Mouse (Mus musculus) kidney, adult 10 weeks (tissue): ENCODE results near the gene Ireb2. TPM values are rescaled to one million over a fixed set of nuclear protein-coding genes. Genes with fewer than 3 reads are reported as not detected.

Experiments
- polyA plus RNA-seq: library from polyadenylated mRNA; stranded (reverse); fragments of 350-450 nt; fragmentation: Illumina TruSeq; extraction: RNeasy Lipid Tissue Mini Kit (QIAGEN cat#74804); gene quantifications from one replicate; pipeline ENCODE4 v1.2.3, GENCODE M21; 2014; ENCODE audit warnings: low read depth, low replicate concordance

Gene Ireb2
- 166 TPM for polyA plus RNA-seq

DNA sequence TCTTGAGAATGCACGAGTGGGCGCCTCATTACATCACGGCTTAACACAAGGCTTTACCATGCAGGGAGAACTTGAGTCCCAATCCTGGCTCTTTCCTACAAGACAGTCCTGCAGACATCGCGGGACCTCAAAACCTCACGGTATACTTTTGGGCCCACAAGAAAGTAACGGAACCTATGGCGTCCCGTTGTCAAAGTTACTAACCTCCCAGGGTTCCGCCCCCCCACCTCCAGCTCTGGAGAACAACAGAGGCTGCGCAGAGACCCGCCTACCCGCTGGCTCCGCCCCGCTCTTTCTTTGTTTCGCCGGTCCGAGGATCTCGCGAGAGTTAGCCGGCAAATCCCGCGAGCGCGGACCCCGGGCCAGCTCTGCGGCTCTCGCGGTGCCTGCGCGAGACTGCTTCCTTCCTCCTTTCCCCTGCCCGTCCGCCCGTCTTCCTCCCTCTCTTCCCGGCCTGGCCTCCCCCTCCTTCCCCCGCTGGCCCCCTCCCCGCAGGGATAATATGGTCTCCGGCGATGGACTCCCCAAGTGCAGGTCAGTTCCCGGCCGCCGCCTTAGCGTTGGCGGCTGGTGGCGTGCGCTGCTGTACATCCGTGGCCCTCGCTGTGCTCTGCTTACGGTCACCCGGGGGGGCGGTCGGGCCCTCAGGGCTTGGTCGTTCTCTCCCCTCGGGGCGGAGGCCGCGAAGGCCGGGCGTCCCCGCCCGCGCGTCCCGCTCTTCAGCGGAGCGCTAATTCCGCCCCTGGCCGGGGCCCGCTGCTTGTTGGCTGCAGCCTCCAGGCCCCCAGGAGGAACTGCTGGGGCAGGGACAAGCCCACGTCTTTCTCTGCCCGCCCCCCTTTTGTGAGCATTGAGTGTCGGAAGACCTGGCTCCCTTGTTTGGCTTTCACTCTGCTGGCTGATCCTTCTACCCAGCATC, at the start of gene Ireb2:
Gene Ireb2, plus strand, starts transcription at position 427 of the 919 bp plus-strand sequence.

DNA sequence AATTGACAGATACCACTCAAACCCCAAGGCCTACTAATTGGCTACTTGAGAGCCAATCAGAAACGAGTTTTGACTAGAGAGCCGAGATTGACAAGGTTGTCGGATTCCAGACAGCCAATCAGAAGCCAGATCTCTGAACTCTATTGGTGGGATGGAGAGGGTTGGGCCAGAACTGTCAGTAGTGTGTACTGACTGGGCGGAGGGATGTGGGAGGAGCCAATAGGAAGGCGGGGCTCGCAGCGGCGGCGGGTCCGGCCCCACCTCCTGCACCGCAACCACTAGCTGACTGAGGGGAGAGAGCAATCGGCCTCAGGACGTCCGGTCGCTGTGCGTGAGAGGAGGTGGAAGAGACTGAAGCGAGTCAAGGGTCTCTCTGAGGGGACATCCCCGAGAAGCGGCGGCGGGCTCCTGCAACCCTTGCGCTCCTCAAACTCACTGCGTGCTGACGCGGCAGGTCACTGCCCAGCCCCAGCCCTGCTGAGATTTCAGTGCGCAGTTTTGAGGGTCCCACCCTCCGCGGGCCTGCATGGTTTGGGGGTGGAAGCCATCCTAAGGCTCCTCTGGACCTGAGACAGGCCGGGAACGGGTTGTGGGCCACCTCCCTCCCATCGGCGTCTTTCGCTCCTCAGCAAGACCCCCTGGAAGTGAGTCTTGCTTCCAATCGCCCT, 53.6 kb downstream of the Ireb2 start, which contains the start of gene Hykk:
Gene Hykk, plus strand, starts transcription at position 274 of the 668 bp plus-strand sequence.

DNA sequence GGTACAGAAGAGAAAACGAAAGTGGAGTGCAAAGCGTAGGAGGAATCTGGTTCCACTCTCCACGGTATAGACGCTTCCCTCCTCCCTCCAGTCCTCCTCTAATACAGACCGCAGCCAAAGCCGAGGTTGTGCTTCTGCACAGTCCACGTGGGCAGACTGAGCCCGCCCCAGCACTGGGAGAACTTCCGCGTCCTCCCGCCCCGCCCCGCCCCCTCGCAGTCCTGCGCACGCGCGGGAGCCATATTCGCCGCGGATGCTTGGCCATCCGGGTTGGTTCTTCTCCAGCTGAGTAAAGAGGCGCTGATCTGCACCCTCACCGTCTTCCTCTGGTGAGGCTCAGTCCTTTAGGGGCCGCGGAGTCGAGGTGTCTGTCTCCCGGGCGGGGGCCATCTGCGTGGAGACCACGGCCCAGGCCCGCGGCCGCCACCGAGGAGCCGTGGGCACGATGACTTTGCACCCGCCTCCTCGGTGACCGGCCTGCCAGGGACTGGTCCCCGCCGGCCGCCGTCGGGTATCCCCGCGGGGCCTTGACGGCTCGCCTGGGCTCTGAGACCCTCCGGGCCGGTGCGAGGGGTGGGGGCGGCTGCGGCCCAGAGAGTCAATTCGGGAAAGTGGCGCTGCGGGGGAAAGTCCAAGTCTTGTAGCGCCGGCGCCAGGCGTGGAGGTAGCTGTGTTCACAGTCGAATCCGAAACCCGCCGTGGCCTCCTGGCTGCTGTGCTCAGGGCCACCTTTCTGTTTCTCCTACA, 87.2 kb downstream of the Ireb2 start, which contains the start of the genes Psma4 and AY074887:
Gene Psma4, plus strand, starts transcription at position 216 of the 747 bp plus-strand sequence.
Gene AY074887, minus strand, starts transcription at position 424 of the 747 bp plus-strand sequence.

Other genes starting within 250 kb of the Ireb2 start
- not detected for gene Acsbg1, start 201.9 kb upstream of the Ireb2 start, polyA plus RNA-seq
- 20.3 TPM for gene Dnaja4, start 164.9 kb upstream of the Ireb2 start, polyA plus RNA-seq
- gene Wdr61, start 129.3 kb upstream of the Ireb2 start, polyA plus RNA-seq, result 107 TPM
- not detected for gene Crabp1, start 99.0 kb upstream of the Ireb2 start, polyA plus RNA-seq
- 205 TPM for gene Hykk, start 53.5 kb downstream of the Ireb2 start, polyA plus RNA-seq
- 613 TPM for gene Psma4, start 87.0 kb downstream of the Ireb2 start, polyA plus RNA-seq
- not detected for gene AY074887, start 87.2 kb downstream of the Ireb2 start, polyA plus RNA-seq
- not detected for gene Chrna5, start 117.1 kb downstream of the Ireb2 start, polyA plus RNA-seq
- gene Chrna3, start 162.8 kb downstream of the Ireb2 start, polyA plus RNA-seq, result not detected
- gene Chrnb4, start 185.0 kb downstream of the Ireb2 start, polyA plus RNA-seq, result not detected